Mouse (Mus musculus) C2C12 (cell line): ENCODE measurements around the gene Tcp11l2. TPM values are rescaled to one million over a fixed set of nuclear protein-coding genes. Genes with fewer than 3 reads are reported as not detected.

Experiments
- H3K27me3 ChIP-seq: one replicate; pipeline ENCODE4 v1.6.1; 2011; ENCODE audit not compliant: control insufficient read depth, insufficient read depth, insufficient read length
- H3K36me3 ChIP-seq: one replicate; pipeline ENCODE4 v1.6.1; 2011; ENCODE audit not compliant: control insufficient read depth, insufficient read depth
- H3K4me3 ChIP-seq: one replicate; pipeline ENCODE4 v1.5.1; 2011; ENCODE audit warnings: mild to moderate bottlenecking, control low read depth; ENCODE audit not compliant: poor library complexity, insufficient read depth, severe bottlenecking
- H3K79me2 ChIP-seq: one replicate; pipeline ENCODE4 v1.6.1; 2011; ENCODE audit not compliant: control insufficient read depth, insufficient read depth
- H3K79me3 ChIP-seq: one replicate; pipeline ENCODE4 v1.6.1; 2011; ENCODE audit warnings: low read depth, control low read depth
- H3ac ChIP-seq: one replicate; pipeline ENCODE3; 2011; ENCODE audit warnings: low read depth; ENCODE audit not compliant: control insufficient read depth, insufficient read length
- CEBPB ChIP-seq: IDR thresholded peaks from one replicate; pipeline ENCODE4 v1.6.1; 2011; ENCODE audit warnings: low read depth, mild to moderate bottlenecking, control low read depth, moderate library complexity
- CTCF ChIP-seq: IDR thresholded peaks from one replicate; pipeline ENCODE4 v1.5.1; 2011; ENCODE audit not compliant: control insufficient read depth, insufficient read depth, insufficient read length
- FOSL1 ChIP-seq: IDR thresholded peaks from one replicate; pipeline ENCODE4 v1.8.0; 2011; ENCODE audit warnings: mild to moderate bottlenecking, low read length; ENCODE audit not compliant: poor library complexity, insufficient read depth, severe bottlenecking
- MAX ChIP-seq: IDR thresholded peaks from one replicate; pipeline ENCODE4 v1.6.1; 2011; ENCODE audit warnings: mild to moderate bottlenecking, control low read depth
- MYOD1 ChIP-seq: IDR thresholded peaks from one replicate; pipeline ENCODE4 v1.6.1; 2011; ENCODE audit warnings: low read depth; ENCODE audit not compliant: control insufficient read depth, insufficient read length
- MYOG ChIP-seq: IDR thresholded peaks from one replicate; pipeline ENCODE4 v1.6.1; 2011; ENCODE audit not compliant: control insufficient read depth, insufficient read length; ENCODE audit errors: extremely low read depth
- USF1 ChIP-seq: IDR thresholded peaks from one replicate; pipeline ENCODE4 v1.6.1; 2011; ENCODE audit warnings: low read depth, mild to moderate bottlenecking, control low read depth, moderate library complexity
- polyA plus RNA-seq: library from polyadenylated mRNA; unstranded; fragments of >200 nt; fragmentation: generic; extraction: Trizol; gene quantifications from one replicate; pipeline ENCODE4 v1.2.1, GENCODE M21; 2012; ENCODE audit warnings: missing spikeins

The Tcp11l2 gene
- polyA plus RNA-seq, 1 experiment: 0.91 TPM

DNA sequence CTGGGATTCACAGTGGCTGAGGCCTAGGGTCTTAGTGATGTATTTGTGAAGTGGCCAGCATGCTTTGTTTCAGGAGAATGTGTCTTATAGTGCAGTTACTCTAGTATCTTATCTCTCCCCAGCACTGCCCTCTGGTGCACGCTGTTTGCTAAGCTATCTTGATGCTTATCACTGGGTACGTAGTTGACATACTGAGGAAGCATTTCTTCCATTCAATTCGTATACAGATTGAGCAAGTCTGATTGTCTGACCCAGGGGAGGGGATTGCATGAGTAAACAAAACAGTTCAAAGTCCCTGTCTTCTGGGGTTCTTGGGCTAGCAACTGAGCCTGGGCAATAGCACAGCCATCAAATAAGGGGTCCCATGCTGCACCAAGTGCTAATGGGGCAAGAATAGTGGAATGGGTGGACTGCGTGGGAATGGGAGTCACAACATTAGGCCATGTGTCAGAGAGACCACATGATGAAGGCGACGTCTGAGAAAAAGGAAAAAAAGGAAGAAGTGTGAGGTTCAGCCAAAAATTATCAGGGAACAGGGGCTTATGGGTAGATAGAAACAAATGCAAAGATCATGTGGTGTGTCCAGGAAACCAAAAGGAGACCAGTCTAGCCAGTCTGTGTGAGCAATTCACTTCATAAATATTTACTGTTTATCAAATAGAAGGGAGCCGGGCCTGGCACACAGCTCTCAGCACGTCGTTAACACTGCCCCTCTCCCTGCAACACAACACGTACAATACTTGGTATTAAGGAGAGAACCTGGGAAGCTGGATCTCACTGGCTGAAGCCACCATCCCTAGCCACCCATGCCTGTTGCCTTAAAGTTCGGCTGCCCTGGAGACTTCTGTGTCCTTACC, 33.4 kb upstream of the Tcp11l2 start:
- Histone ChIP-seq H3ac (no peak overlapping the region), H3K79me2 (no peaks in the 10 kb centered on the region), H3K27me3 (no peaks in the 10 kb centered on the region), H3K79me3 (no peaks in the 10 kb centered on the region), H3K4me3 (no peak overlapping the region), H3K36me3 (no peaks in the 10 kb centered on the region)
- no peak for TF ChIP-seq MYOD1
- TF ChIP-seq MYOG: no peak
- TF ChIP-seq MAX: no peak
- no peak for TF ChIP-seq FOSL1
- TF ChIP-seq USF1: no peak

DNA sequence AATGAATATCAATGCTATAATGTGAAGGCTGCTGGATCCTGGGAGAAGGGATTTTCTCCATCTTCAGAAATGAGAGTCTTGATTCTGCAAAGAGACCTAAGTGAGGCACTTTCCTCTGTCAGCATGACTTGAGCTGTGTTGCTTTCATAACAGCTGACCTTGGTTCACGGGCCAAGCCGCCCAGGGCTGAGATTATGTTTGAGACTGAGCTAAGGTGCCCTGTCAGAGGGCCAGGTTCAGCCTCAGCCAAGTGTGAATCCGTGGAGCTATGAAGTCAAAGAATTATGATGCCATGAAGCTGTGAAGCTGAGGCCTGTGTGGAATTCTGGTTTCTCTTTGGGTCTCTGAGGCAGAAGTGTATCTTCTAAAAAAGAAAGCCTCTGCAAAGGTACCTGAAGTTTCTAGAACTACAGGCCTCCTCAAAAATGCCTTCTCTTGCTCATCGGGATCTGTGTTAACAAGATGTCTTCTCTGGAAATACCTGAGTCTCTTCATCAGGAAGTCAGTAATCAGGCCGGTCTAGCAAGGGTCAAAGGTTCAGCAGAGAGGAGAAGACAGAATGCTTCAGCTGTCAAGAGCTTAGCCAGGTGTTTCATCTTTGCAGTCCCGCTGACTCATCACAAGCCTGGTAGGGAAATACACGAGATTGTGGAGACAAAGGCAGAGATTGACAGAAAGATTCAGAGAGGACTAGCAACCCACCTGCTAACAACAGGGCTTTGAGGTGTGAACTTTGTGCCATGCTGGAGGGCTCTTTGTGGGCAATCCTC, 31.4 kb upstream of the Tcp11l2 start:
- Histone ChIP-seq H3K36me3 (no peaks in the 10 kb centered on the region), H3ac (no peak overlapping the region), H3K4me3 (no peak overlapping the region), H3K79me3 (no peaks in the 10 kb centered on the region), H3K27me3 (no peaks in the 10 kb centered on the region), H3K79me2 (no peaks in the 10 kb centered on the region)
- TF ChIP-seq CTCF: no peak
- no peak for TF ChIP-seq MAX
- no peak for TF ChIP-seq CEBPB
- no peak for TF ChIP-seq MYOD1
- TF ChIP-seq USF1: no peak
- TF ChIP-seq MYOG: no peak
- no peak for TF ChIP-seq FOSL1

DNA sequence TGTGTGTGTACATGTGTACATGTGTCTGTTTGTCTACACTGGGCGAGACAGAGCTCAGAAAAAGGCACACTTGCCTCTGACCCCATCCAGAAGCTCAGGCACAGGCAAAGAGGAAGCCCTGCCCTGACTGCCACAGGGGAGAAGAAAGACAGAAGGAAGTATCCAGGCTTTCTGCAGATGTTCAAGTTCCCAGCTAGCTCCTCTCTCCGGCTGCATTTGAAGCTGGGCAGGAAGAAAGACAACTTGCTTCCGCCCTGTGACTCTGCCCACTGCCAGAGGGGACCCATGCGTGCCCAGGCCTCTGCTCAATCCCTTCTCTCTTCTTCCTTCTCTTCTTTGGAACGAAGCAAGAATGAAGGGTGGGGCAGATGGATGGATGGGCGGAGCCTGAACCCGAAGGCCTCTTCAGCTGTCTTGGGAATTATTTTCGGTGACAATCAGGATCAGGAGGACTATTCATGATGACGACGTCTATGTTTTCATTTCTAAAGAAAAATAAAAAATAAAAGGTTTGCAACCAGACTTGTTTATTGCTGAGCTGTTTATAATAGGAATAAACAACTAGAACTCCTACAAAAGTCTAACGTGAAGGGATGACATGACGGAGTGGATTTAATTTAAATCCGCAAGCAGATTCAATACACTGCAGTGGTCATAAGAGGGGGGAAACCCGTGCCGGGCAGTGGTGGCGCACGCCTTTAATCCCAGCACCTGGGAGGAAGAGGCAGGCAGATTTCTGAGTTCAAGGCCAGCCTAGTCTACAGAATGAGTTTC, 27.1 kb upstream of the Tcp11l2 start:
- H3K4me3 ChIP-seq: no peak overlapping the region
- no peaks in the 10 kb centered on the region for H3K79me3 ChIP-seq
- no peaks in the 10 kb centered on the region for H3K27me3 ChIP-seq
- H3K36me3 ChIP-seq: no peaks in the 10 kb centered on the region
- no peaks in the 10 kb centered on the region for H3K79me2 ChIP-seq
- H3ac ChIP-seq: no peak overlapping the region
- TF ChIP-seq FOSL1 (no peak), CEBPB (no peak), CTCF (no peak), MYOG (no peak), USF1 (no peak), MAX (no peak), MYOD1 (no peak)

DNA sequence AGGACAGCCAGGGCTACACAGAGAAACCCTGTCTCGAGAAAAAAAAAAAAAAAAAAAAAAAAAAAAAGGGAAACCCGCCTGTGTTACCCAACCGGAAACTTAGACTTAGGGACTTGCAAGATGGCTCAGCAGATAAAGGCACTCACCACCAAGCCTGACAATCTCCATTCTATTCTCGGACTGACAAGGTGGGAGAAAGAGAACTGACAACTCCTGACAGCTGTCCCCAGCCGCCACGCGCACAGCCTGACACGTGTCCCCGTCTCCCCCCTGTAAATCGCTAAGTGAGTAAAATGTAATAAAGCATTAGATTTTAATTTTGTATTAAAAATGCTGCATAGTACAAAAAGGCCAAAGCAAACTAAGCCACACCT, 26.5 kb upstream of the Tcp11l2 start:
- Histone ChIP-seq H3K27me3 (no peaks in the 10 kb centered on the region), H3K4me3 (no peak overlapping the region), H3K79me2 (no peaks in the 10 kb centered on the region), H3ac (no peak overlapping the region), H3K36me3 (no peaks in the 10 kb centered on the region), H3K79me3 (no peaks in the 10 kb centered on the region)
- no peak for TF ChIP-seq MAX
- TF ChIP-seq MYOD1: no peak
- TF ChIP-seq CEBPB: no peak
- TF ChIP-seq FOSL1: no peak
- TF ChIP-seq MYOG: no peak
- no peak for TF ChIP-seq CTCF
- TF ChIP-seq USF1: no peak

DNA sequence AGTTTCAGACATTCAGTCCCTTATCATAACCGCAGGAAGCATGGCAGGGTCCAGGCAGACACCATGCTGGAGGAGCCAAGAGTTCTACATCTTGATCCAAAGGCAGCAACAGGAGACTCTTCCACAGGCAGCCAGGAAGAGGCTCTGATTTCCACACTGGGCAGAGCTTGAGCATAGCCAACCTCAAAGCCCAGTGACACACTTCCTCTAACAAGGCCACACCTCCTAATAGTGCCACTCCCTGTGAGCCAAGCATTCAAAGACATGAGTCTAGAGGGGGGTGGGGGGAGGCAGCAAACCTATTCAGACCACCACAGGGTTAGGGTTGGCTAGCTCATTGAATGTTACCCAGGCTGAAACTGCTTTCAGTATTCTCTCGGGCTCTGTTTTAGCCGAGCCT, 24.6 kb upstream of the Tcp11l2 start:
- TF ChIP-seq MYOG (no peak), FOSL1 (no peak), MAX (no peak), MYOD1 (no peak), CEBPB (no peak), USF1 (no peak), CTCF (no peak)
- no peak overlapping the region for H3ac ChIP-seq

DNA sequence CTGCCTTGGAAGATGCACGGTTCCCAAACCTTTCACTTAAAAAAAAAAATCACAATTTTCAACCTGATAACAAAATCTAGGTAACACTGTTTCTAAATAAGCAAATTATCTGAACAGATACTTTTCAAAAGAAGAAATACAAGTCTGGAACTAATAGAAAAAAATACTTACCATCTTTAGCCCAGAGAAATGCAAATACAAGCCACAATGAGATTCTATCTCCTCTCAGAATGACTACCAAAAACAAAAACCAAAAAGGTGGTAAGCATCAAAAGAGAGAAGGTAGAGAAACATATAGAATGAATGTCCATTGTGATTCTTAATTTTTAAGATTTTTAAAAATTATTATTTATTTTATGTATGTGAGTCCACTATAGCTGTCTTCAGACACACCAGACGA, 23.9 kb upstream of the Tcp11l2 start:
- Histone ChIP-seq H3K27me3 (no peaks in the 10 kb centered on the region), H3K4me3 (no peak overlapping the region), H3K79me3 (no peaks in the 10 kb centered on the region), H3K79me2 (no peaks in the 10 kb centered on the region), H3ac (no peak overlapping the region), H3K36me3 (no peaks in the 10 kb centered on the region)
- TF ChIP-seq CTCF: no peak

More for the DNA sequence above, 24.6 kb upstream of the Tcp11l2 start:
- Histone ChIP-seq H3K79me2 (no peaks in the 10 kb centered on the region), H3K79me3 (no peaks in the 10 kb centered on the region), H3K36me3 (no peaks in the 10 kb centered on the region), H3K27me3 (no peaks in the 10 kb centered on the region), H3K4me3 (no peak overlapping the region)
